Mouse (Mus musculus) large intestine, adult 2 months (tissue): ENCODE measurements around the gene Kdr. TPM values are rescaled to one million over a fixed set of nuclear protein-coding genes. Genes with fewer than 3 reads are reported as not detected.

ENCODE experiments used
- DNase-seq: peaks from one replicate; pipeline ENCODE4 v3.0.0-alpha.2; 2012; ENCODE audit warnings: low read depth, low spot score
- WGBS: fragments of 180-500 bp; shearing (Covaris S2); methylation state at CpG from one replicate; pipeline ENCODE4 v1.1.7; 2018; 5-methylcytosine and 5-hydroxymethylcytosine counted together
- polyA plus RNA-seq: library from polyadenylated mRNA; depleted of rRNA; stranded (reverse); fragments of >200 nt; gene quantifications from 2 replicates; pipeline ENCODE4 v1.2.3, GENCODE M21; 2012; rRNA removed

The Kdr gene
- polyA plus RNA-seq, 1 experiment = 3.9 TPM

DNA sequence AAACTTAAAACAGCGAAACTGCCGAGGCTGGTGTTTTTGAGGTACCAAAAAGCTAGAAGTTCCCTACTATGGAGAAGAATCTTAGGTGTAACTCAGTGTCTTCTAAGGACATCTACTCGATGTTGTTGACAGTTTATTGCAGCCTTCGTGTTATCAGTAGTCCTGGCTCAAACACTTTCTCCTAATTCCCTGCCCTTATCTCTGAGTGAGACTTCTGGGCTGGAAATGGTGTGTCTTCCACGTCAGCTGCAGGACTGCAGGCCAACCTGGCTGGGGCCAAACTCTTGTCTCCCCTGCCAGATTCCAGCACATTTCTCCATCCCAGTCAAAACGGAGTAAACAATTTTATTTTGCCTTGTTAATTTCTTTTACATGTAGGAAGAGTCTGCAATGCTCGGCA, 48.3 kb downstream of the Kdr start:
- DNase-seq = no peak
- 47% methylated on average over 7 of the region's 7 CpGs for WGBS

DNA sequence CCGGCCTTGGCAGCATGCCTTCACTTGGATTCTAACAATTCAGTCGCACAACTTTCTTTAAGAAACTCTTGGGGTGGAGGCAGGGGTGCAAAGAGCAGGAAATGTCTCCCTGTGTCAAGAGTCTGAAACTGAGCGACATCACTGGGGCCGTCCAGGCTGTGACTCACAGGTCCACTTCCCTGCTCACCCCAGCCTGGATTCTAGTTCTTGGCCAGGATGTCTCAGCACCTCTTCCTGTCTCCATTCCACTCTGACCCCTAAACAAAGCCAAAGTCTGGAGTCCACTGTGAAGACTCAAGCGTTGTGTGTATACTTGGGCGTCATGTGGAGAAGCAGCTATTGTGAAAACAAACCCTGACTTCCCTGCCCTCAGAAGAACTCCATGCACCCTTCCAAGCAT, 55.6 kb downstream of the Kdr start:
- 53% methylated on average over 6 of the region's 6 CpGs for WGBS
- no peak for DNase-seq

DNA sequence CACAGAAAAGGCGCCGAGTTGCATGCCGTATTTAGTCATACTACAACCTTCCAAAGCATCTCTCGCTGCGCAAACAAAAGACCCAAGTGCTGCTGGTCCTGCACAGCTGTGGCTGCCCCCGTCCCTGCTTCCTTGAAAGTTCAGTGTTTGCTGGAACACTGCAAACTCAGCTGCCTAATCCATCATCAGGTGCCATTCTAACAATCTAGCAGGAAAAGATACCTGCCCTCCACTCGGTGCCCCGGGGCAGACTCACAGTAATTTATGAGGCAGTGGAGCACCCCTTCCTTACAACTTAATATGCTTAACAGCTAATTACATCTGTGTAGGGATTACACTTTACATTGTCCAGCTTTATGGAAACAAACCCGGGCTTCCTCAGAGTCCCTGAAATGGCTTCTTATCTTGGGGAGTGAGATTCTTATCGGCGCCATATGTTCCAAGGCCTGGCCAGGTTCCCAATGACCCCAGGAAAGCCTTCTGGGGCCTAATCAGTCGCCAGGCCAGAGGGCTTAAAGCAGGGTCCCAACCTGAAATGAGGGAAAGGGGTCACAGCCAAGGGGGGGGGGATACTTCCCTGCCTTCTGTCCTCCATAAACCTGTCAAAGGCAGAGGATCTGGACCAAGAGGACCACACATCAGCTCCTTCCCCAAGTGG, 56.4 kb downstream of the Kdr start:
- 34% methylated on average over 12 of the region's 12 CpGs for WGBS
- no peak for DNase-seq

DNA sequence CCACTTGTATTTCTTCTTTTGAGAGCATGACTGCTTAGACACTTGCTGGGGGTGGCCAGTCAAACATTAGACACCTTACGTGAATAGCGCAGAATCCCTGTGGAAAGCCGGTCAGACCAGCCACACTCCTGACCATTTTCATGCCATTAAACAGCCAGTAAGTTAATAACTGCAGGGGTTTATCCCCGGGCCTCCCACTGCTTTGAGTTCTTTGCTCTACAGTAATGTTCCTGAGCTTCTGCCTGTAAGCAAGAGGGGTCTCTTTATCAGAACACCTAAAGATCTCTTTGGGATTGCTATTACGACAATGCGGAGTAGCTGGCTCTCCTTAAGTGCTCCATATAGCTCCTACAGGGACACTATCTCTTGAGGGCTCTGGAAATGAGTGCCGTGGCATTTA, 58.7 kb downstream of the Kdr start:
- no peak for DNase-seq
- WGBS = 75% methylated on average over 7 of the region's 7 CpGs

DNA sequence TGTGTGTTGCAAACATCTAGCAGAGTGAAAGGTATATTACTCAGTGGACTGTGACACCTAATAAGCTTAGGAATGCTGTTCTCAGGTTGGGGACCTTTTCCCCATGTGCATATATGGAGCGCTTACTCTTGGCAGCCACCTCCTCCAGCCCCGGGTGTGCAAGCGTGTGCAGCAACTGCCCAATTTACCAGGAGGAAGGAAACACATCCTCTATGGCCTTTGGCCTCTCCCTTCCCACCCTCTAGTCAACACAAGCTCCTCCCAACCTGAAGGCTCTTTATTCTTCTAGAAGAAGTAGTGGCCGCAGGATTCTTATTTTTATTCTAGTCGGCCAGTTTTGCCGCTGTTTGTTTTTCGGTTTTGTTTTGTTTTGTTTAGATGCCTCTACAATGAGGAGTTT, 60.1 kb downstream of the Kdr start:
- WGBS = 66% methylated on average over 7 of the region's 7 CpGs
- no peak for DNase-seq

DNA sequence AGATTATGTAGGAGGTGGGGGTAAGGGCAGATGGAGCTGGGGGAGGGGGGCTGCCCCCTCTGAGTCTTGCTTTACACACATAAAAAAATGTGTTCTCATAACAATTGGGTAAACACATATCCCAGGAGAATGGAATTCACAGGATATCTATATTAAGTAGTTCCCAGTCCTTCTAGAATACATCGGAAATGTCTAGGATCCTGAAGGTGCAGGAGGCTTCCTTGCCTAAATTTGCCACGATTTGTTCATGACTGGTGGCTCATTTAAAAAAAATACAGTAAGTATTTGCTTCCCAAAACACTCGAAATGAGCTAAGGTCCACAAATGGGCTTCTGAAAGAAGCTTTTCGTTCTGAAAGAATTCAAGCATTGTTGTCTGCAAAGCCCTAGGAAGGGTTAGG, 61.0 kb downstream of the Kdr start:
- WGBS = 75% methylated on average over 4 of the region's 4 CpGs
- DNase-seq = no peak

DNA sequence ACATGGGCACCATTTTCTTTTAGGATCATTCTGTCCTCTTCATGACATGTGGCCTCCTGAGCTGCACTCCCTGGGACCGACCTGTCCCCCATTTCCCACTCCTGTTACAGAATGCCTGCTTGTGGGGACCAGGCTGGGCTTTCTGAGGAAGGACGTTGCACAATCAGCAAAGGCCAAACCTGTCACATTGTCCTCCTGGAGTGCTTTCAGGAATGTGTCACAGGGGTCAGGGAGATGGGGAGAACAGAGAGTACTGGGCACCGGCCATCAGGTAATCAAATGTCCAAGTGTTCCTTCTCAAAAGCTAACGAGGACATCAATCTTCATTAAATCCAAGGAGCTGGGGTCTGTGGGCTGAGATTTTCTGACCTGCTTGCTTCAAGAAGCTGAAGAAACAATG, 72.2 kb downstream of the Kdr start:
- no peak for DNase-seq
- WGBS = 57% methylated on average over 4 of the region's 4 CpGs

DNA sequence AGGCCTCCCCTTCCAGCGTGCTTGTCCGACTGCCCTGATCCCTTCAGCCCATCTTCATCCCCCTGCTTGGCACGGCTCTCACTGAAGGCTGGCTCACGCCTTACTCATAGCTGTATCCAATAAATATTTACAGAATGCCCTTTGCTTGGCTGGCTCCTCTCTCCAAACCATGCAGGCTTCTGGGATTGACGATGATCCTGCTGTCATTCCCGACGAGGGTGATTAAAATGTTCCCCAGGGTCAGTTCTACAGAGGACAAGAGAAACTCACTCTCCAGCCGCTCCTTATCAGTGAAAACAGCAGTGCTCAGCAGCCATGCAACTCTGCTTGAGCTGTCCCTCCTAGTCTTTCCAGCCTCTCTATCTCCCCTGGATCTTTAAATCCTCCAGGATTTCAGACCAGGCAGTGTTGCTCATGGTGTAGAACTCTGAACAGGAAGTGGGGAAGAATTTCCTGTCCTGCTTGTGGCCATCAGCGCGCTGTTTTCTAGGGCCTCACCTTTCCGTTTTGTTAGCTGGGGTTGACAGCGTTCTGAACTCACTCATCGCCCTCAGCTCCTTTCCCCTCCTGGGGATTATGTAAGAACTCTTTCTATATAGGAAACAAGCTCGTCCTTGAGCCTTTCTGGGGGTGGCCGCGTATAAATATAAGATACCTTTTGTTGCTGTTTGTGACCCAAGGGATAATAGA, 77.9 kb downstream of the Kdr start:
- 46% methylated on average over 16 of the region's 16 CpGs for WGBS
- no peak for DNase-seq

DNA sequence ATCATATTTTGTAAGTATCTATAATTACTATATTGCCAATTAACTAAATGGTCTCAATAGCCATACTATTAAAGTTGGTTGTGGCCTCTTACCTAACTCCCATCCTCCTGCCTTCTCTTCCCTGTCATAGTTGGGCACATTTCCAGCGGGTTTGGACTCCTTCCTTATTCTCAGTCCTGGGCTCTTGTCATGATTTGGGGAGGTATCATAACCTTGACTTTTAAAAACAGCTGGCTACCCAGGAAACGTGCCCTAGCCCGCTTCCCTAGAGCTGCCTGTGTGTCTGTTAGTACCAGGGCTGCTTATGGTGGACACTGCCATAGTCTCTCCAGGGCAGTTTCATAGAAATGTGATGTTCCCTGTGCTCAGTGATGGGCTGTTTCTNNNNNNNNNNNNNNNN, 82.9 kb downstream of the Kdr start:
- DNase-seq = no peak
- WGBS = 67% methylated on average over 3 of the region's 3 CpGs

DNA sequence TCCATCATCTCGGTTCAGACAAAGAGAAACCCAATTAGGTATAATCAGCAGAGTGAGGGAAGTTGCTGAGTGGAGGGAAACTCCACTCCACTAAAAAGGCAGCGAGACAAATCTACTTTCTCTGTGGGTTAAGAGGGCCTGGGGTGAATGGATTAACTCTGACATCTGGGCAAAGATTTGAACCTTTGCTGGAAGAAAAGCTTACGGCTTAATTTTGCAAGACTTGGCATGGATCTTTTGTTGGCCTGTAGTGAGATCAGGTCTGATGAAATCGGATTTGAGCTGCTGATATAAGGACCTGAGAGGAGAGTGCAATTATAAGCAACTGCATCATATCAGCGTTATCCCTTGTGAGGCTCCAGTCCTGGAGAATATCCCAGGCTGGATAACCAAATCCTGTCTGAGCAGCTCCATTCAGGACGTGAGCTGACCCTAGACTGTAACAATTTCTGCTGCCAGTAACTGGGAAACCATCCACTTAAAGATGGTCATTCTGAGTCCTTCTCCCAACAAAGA, 85.2 kb downstream of the Kdr start:
- no peak for DNase-seq
- 63% methylated on average over 6 of the region's 6 CpGs for WGBS

Other genes with a start within 250 kb of the Kdr start
- 55.9 and 60.8 TPM in 2 replicates for gene Srd5a3, start 161.8 kb upstream of the Kdr start, polyA plus RNA-seq
- gene Tmem165, start 205.4 kb upstream of the Kdr start, polyA plus RNA-seq = 44.5 and 49.4 TPM in 2 replicates